Mouse (Mus musculus) adrenal gland, adult 10 weeks (tissue): ENCODE results near the gene Nudt17. TPM values are rescaled to one million over a fixed set of nuclear protein-coding genes. Genes with fewer than 3 reads are reported as not detected.

Experiments used
- polyA plus RNA-seq: library from polyadenylated mRNA; stranded (reverse); fragments of 350-450 nt; fragmentation: Illumina TruSeq; extraction: RNeasy Lipid Tissue Mini Kit (QIAGEN cat#74804); gene quantifications from one replicate; pipeline ENCODE4 v1.2.3, GENCODE M21; 2014; ENCODE audit warnings: low read depth, low replicate concordance

Gene Nudt17
- not detected for polyA plus RNA-seq

GRCm38 (mm10) chr3:96707903-96708683 lies at the start of gene Nudt17:
Gene Nudt17, minus strand, starts transcription at chr3:96708562.

DNA sequence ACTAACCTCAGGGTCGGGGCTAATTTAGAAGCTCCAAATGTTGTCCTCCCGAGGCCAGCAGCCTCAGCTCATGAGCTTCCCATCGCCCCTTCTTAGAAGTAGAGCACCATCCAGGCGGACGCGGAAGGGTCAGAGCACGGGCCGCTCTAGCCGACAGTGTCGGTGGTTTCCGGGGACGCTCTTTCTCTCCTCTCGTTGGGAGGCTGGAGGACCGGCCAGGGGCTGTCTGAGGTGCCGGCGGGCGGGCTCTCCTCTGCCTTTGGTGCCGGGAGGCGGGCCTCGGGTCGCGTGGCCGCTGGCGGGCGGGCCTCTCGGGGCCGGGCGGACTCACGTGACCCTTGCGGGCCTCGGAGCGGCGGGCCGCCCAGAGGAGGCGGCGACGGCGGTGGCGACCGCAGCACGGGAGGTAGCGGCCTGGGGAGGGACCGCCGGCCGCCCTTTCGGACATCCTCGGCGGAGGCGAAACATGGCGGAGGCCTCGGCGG lies 19.0 kb upstream of the Nudt17 start, which contains the start of the genes Polr3c and Rnf115:
Gene Polr3c, minus strand, starts transcription at position 286 of the 485 bp plus-strand sequence.
Gene Rnf115, plus strand, starts transcription at position 322 of the 485 bp plus-strand sequence.

GRCm38 (mm10) chr3:96696198-96696765 lies 12.1 kb downstream of the Nudt17 start, which contains the start of gene Pias3:
Gene Pias3, plus strand, starts transcription at chr3:96696384.

DNA sequence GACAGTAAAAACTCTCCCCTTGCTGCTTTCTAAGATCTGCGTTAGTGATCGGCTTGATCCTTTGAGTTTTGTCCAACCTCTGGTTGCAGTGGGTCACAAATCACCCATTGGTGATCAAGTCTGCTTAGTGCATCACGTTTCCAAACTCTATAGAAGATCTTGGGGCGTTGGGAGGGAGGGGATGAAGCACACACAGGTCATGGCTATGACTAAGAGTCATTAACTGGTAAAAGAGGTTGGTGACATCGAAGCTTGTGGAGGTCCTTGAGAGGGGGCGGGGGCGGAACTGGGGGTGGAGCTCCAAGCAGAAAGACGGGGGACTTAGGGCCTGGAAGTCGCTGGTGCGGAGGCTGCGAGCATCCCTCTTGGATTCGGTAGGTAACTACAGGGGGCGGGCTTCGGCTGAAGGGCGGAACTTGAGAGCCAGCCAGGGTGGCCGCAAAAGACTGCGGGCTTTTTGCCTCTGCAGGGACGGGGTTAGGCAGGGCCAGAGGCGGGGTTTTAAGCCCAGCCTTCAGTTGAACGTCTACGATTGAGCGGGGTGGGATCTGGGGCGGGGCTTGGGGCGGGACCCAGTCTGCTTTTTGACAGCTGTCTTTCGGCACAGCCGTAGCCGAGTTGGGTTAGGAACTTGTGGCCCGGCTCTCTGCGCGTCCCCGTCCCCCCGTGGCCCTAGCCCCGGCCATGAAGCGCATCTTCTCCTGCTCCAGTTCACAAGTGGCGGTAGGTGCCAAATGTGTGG lies 38.5 kb downstream of the Nudt17 start, which contains the start of gene Ankrd35:
Gene Ankrd35, plus strand, starts transcription at position 405 of the 742 bp plus-strand sequence.

Other genes starting within 250 kb of the Nudt17 start
- 1.7 TPM for gene Hfe2, start 183.4 kb downstream of the Nudt17 start, polyA plus RNA-seq
- gene Txnip, start 150.6 kb downstream of the Nudt17 start, polyA plus RNA-seq: 317 TPM
- gene Gm16253, start 131.6 kb downstream of the Nudt17 start, polyA plus RNA-seq: not detected
- 97.9 TPM for gene Polr3gl, start 114.4 kb downstream of the Nudt17 start, polyA plus RNA-seq
- 0.23 TPM for gene Ankrd34a, start 111.9 kb downstream of the Nudt17 start, polyA plus RNA-seq
- gene Lix1l, start 107.4 kb downstream of the Nudt17 start, polyA plus RNA-seq: 51.3 TPM
- gene Rbm8a, start 78.6 kb downstream of the Nudt17 start, polyA plus RNA-seq: 46.8 TPM
- 22.2 TPM for gene Pex11b, start 73.2 kb downstream of the Nudt17 start, polyA plus RNA-seq
- 0.17 TPM for gene Gm42957, start 73.1 kb downstream of the Nudt17 start, polyA plus RNA-seq
- 0.23 TPM for gene Itga10, start 63.0 kb downstream of the Nudt17 start, polyA plus RNA-seq
- 0.52 TPM for gene Ankrd35, start 38.4 kb downstream of the Nudt17 start, polyA plus RNA-seq
- 3.3 TPM for gene Pias3, start 12.2 kb downstream of the Nudt17 start, polyA plus RNA-seq
- 22.0 TPM for gene Polr3c, start 19.1 kb upstream of the Nudt17 start, polyA plus RNA-seq
- gene Rnf115, start 19.1 kb upstream of the Nudt17 start, polyA plus RNA-seq: 117 TPM
- not detected for gene Pdzk1, start 120.7 kb upstream of the Nudt17 start, polyA plus RNA-seq
- gene Cd160, start 120.8 kb upstream of the Nudt17 start, polyA plus RNA-seq: 0.58 TPM
- 0.82 TPM for gene Gja5, start 196.1 kb upstream of the Nudt17 start, polyA plus RNA-seq
- 19.5 TPM for gene Gpr89, start 196.8 kb upstream of the Nudt17 start, polyA plus RNA-seq
- not detected for gene Gja8, start 217.5 kb upstream of the Nudt17 start, polyA plus RNA-seq